Mouse (Mus musculus) mesoderm, embryonic 11.5 days (tissue): ENCODE results near the gene Pcdh9.
A peak's percentile ranks its signal among the peaks of the same experiment; 100 is the strongest.

Experiments
- DNase-seq: peaks from one replicate; pipeline ENCODE4 v3.0.0-alpha.2; 2012; ENCODE audit warnings: low read depth, low spot score

Pcdh9 gene

GRCm38 (mm10) chr14:93561577-93561976 is 328.9 kb downstream of the Pcdh9 start:
- DNase-seq = no peak

GRCm38 (mm10) chr14:93553771-93554170 is 336.7 kb downstream of the Pcdh9 start:
- no peak for DNase-seq

- no peak for DNase-seq
Observed at GRCm38 (mm10) chr14:93545575-93545974, 344.9 kb downstream of the Pcdh9 start.

- no peak for DNase-seq
Observed at GRCm38 (mm10) chr14:93543970-93544627, 346.4 kb downstream of the Pcdh9 start.

GRCm38 (mm10) chr14:93543561-93543960 is 346.9 kb downstream of the Pcdh9 start:
- no peak for DNase-seq

GRCm38 (mm10) chr14:93534928-93535327 is 355.6 kb downstream of the Pcdh9 start:
- no peak for DNase-seq

- DNase-seq = no peak
Observed at GRCm38 (mm10) chr14:93523430-93523829, 367.0 kb downstream of the Pcdh9 start.

- no peak for DNase-seq
Observed at GRCm38 (mm10) chr14:93520166-93520565, 370.3 kb downstream of the Pcdh9 start.

GRCm38 (mm10) chr14:93516679-93517078 is 373.8 kb downstream of the Pcdh9 start:
- no peak for DNase-seq

GRCm38 (mm10) chr14:93506107-93506506 is 384.4 kb downstream of the Pcdh9 start:
- peak; percentile 5 for DNase-seq

GRCm38 (mm10) chr14:93498813-93499690 is 391.4 kb downstream of the Pcdh9 start:
- peak; percentile 77 for DNase-seq

- DNase-seq = no peak
Observed at GRCm38 (mm10) chr14:93474991-93475390, 415.5 kb downstream of the Pcdh9 start.

GRCm38 (mm10) chr14:93472494-93472893 is 418.0 kb downstream of the Pcdh9 start:
- no peak for DNase-seq

GRCm38 (mm10) chr14:93463360-93463892 is 427.1 kb downstream of the Pcdh9 start:
- DNase-seq = no peak

- no peak for DNase-seq
Observed at GRCm38 (mm10) chr14:93450930-93451665, 439.4 kb downstream of the Pcdh9 start.

GRCm38 (mm10) chr14:93441852-93442251 is 448.6 kb downstream of the Pcdh9 start:
- DNase-seq = no peak

GRCm38 (mm10) chr14:93437226-93437625 is 453.3 kb downstream of the Pcdh9 start:
- DNase-seq = no peak

- DNase-seq = peak; percentile 18
Observed at GRCm38 (mm10) chr14:93416752-93417151, 473.7 kb downstream of the Pcdh9 start.

GRCm38 (mm10) chr14:93415496-93415895 is 475.0 kb downstream of the Pcdh9 start:
- no peak for DNase-seq

- DNase-seq = no peak
Observed at GRCm38 (mm10) chr14:93409314-93409713, 481.2 kb downstream of the Pcdh9 start.

- no peak for DNase-seq
Observed at GRCm38 (mm10) chr14:93407747-93408146, 482.7 kb downstream of the Pcdh9 start.

- DNase-seq = no peak
Observed at GRCm38 (mm10) chr14:93385090-93385489, 505.4 kb downstream of the Pcdh9 start.
